Mouse (Mus musculus) right cerebral cortex, postnatal 36 days (tissue): ENCODE data around the gene C330007P06Rik.

ENCODE experiments used
- DNase-seq, 2 experiments: peaks; one replicate each; pipeline ENCODE4 v3.0.0; 2022; ENCODE audit warnings: low spot score in 2 of 2, mixed read lengths in 1 of 2

C330007P06Rik gene

GRCm38 (mm10) chrX:36837069-36837676 is 36.7 kb downstream of the C330007P06Rik start:
- DNase-seq = no peak

GRCm38 (mm10) chrX:36833397-36834084 is 40.4 kb downstream of the C330007P06Rik start:
- peak; percentile 18 to 33 for DNase-seq

GRCm38 (mm10) chrX:36831632-36832031 is 42.3 kb downstream of the C330007P06Rik start:
- DNase-seq = peak in 1 of 2 experiments; percentile 14

- DNase-seq = no peak
These were observed 43.6 kb downstream of the C330007P06Rik start for GRCm38 (mm10) chrX:36830271-36830670.

GRCm38 (mm10) chrX:36826873-36827272 is 47.0 kb downstream of the C330007P06Rik start:
- DNase-seq = no peak

- no peak for DNase-seq
These were observed 48.9 kb downstream of the C330007P06Rik start for GRCm38 (mm10) chrX:36825032-36825431.

- no peak for DNase-seq
These were observed 49.8 kb downstream of the C330007P06Rik start for GRCm38 (mm10) chrX:36823932-36824711.

GRCm38 (mm10) chrX:36820201-36820600 is 53.7 kb downstream of the C330007P06Rik start:
- DNase-seq = no peak

GRCm38 (mm10) chrX:36819575-36819974 is 54.3 kb downstream of the C330007P06Rik start:
- no peak for DNase-seq

- DNase-seq = no peak
These were observed 56.9 kb downstream of the C330007P06Rik start for GRCm38 (mm10) chrX:36816953-36817441.

GRCm38 (mm10) chrX:36816368-36816899 is 57.5 kb downstream of the C330007P06Rik start:
- no peak for DNase-seq

- no peak for DNase-seq
These were observed 58.5 kb downstream of the C330007P06Rik start for GRCm38 (mm10) chrX:36815439-36815838.

- DNase-seq = no peak
These were observed 58.9 kb downstream of the C330007P06Rik start for GRCm38 (mm10) chrX:36815022-36815421.

- no peak for DNase-seq
These were observed 59.6 kb downstream of the C330007P06Rik start for GRCm38 (mm10) chrX:36814161-36814836.

GRCm38 (mm10) chrX:36811377-36811776 is 62.5 kb downstream of the C330007P06Rik start:
- DNase-seq = no peak

GRCm38 (mm10) chrX:36808318-36808683 is 65.6 kb downstream of the C330007P06Rik start:
- no peak for DNase-seq

- peak; percentile 81 to 85 for DNase-seq
These were observed 66.3 kb downstream of the C330007P06Rik start for GRCm38 (mm10) chrX:36807360-36808317.

GRCm38 (mm10) chrX:36805466-36806235 is 68.3 kb downstream of the C330007P06Rik start:
- no peak for DNase-seq

GRCm38 (mm10) chrX:36804196-36804595 is 69.7 kb downstream of the C330007P06Rik start:
- no peak for DNase-seq

- DNase-seq = no peak
These were observed 70.7 kb downstream of the C330007P06Rik start for GRCm38 (mm10) chrX:36803189-36803588.
